Mouse (Mus musculus) inflammation-experienced regulatory T-cells, adult 16 weeks (primary cell): Measurements from ENCODE around the gene Sgcd. TPM values are rescaled to one million over a fixed set of nuclear protein-coding genes. Genes with fewer than 3 reads are reported as not detected.

Source experiments
- polyA plus RNA-seq: library from polyadenylated mRNA; unstranded; fragments of 100-300 nt; shearing (Covaris generic); gene quantifications from one replicate; pipeline ENCODE4 v1.2.1, GENCODE M21; 2017

Sgcd gene
- not detected for polyA plus RNA-seq

GRCm38 (mm10) chr11:47988697-47989533 is at the start of gene Sgcd:
Gene Sgcd (minus strand): TSS chr11:47988969.

